Mouse (Mus musculus) layer of hippocampus, adult 9-10 months (tissue): ENCODE measurements around the gene Wnt10a.
"Not testable (repeated sequence)": the region's sequence is repeated elsewhere in the genome, so short reads cannot be mapped to it uniquely, and the experiment has no call there.

Experiments used
- DNase-seq: peaks from one replicate; pipeline ENCODE4 v3.0.0; 2022; ENCODE audit warnings: low spot score

Gene Wnt10a

DNA sequence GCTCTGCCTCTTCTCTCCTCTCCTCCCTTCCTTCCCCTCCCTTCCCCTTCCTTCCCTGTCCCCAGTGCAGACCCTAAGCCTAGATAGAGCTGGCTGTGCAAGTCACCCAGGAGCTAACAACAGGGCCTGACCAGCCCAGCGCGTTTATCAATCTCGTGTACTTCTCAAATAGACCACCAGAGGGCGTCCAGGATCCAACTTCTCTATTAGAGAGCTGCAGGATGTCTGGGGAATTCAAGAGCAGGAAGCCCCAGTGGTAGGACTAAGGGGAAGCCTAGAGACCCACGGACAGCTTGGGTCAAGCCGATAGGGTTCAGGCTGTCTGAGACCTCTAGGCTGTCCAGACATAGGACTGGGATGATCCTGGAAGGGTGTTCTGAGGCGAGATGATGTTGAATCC is 3.5 kb upstream of the Wnt10a start:
- DNase-seq, result peak; percentile 82

- no peak for DNase-seq
Measured at GRCm38 (mm10) chr1:74788603-74789176, 2.6 kb upstream of the Wnt10a start.

DNA sequence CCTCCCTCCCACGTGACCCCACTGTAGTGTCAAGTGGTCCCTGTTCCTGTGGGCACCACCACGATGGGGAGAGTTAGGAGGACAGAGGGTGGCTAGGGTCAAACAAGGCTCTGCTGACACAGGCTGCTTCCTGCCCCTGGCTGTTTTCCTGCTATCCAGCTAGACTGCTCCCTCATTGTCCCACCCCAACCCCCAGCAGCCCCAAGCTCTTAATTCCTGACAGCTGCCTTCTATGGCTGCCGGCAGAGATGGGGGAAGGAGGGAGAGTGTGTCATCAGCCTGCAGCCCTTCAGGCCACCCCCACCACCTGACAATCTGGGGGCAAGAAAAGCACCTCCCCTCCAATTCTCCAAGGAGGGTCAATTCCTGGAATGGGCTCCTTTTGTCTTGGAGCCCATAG is 1.2 kb upstream of the Wnt10a start:
- DNase-seq, result no peak

DNA sequence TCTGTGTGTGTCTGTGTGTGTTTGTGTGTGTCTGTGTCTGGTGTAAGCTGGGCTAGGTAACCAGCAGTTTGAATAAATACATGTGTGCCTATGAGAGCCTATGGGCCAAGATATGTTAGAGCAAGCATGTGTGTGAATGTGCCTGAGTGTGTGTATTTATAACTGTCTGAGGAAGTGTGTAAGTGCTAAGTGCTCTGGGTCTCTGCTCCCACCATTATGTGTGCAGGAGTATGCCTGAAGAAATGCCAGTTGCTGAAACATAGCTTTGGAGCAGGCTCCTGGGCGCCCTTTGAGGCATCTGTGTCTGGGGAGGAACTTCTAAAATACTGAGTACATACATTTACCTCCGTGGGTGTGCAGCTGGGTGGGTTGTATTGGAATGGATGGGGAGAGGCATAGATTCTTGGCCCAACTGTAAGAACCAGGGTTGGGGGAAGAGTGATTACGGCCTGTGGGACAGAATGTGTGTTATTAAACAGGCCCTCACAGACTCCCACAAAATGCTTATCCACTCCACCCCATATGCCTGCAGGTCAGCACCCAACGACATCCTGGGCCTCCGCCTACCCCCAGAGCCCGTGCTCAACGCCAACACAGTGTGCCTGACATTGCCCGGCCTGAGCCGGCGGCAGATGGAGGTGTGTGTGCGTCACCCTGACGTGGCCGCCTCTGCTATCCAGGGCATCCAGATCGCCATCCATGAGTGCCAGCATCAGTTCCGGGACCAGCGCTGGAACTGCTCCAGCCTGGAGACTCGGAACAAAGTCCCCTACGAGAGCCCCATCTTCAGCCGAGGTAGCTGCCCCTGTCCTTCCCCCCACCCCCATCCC is 1.7 kb downstream of the Wnt10a start:
- no peak for DNase-seq

GRCm38 (mm10) chr1:74794487-74795144 is 3.3 kb downstream of the Wnt10a start:
- DNase-seq, result no peak

DNA sequence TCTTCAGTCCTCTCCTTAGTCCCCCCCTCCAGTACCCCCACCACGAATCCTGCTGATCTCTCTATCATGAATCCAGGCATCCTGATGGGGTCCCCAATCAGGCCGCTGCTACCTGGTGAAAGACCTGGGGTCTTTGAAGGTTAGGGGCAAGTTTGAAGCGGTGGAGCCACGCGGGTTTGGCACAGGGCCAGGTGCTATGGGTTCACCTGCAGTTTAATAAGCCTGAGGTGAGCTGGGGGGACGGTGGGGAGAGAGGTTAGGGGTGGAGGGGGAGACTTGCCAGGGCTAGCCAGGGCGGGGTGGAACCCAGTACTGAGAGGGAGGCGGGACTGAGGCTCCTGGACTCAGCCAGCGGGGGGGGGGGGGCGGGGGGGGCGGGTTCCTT is 3.8 kb downstream of the Wnt10a start:
- no peak for DNase-seq

DNA sequence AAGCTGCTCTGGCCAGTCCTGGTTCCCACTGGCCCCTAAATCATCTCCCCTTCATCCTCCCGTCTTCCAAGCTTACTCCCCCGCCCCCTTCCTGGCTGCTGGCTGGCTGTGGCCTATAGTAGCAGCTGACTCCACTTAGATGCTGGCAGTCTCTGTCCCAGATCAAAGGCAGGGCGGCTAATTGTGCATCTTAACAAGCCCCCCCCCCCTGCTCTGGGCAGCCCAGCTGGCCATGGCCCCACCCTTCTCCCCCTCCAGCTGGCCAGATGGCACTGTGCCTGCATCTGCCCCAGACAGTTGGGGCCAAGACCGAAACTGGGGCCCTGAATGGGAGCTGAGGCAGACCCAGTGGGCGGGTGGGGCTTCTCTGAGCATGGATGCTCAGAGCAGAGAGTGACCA is 6.1 kb downstream of the Wnt10a start:
- no peak for DNase-seq

DNA sequence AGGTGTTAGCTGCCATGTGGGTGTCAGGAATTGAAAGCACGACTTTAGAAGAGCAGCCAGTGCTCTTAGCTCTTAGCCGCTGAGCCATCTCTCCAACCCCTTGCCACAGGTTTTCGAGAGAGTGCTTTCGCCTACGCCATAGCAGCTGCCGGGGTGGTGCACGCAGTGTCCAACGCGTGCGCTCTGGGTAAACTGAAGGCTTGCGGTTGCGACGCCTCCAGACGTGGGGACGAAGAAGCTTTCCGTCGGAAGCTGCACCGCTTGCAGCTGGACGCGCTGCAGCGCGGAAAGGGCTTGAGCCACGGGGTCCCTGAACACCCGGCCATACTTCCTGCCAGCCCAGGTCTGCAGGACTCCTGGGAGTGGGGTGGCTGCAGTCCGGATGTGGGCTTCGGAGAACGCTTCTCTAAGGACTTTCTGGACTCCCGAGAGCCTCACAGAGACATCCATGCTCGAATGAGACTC is 9.1 kb downstream of the Wnt10a start:
- no peak for DNase-seq

GRCm38 (mm10) chr1:74801631-74802140 is 10.4 kb downstream of the Wnt10a start:
- no peak for DNase-seq

- no peak for DNase-seq
Measured at GRCm38 (mm10) chr1:74802795-74803656, 11.7 kb downstream of the Wnt10a start.

DNA sequence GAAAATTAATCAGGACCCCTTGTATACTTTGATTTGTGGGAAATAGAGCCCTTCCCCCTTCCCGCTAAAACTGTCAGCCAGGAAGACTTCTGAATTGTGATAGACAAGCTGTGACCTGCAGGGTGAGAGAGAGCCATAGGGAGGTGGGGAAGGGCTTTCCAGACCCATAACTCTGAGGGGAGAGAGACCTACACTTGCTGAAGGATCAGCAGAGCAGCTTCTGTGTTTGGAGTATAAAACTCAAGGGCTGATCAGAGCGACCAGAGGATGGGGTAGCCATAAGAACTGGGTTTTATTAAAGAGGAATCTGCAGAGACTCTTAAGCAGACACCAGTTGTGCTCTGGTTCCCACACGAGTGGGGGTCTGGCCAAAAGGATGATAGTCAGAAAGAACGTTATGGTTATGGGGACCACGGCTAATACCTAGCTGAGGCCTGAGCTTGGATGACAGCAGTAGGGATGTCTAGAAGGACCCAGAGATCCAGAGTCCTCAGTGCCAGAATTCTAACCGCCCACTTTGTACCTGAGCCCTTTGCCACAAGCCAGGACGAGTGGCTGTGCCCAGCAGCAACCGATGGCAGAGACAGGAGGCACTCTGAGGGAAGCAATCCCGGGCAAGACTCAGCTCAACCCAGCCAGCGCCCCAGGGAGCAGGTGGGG is 13.0 kb downstream of the Wnt10a start:
- DNase-seq, result no peak

- DNase-seq, result no peak
Measured at GRCm38 (mm10) chr1:74805340-74805835, 14.1 kb downstream of the Wnt10a start.

DNA sequence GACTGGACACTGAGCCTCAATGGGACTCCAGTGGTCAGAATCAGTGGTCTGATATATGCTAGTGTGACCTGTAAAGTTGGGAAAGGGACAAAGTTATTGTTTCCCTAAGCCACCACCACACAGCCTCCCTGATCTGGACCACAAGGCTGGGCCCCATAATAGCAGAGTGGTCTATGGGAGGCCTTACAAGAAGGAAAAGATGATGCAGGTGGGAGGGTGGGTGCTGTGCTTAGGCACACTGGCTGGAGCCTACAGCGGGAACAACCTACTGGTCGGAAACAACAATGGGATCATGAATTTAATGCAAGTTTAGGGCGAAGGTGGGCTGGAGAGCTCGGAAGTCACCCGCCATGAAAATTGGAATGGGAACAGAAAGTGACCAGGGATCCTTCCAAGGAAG is 14.5 kb downstream of the Wnt10a start:
- DNase-seq, result no peak

GRCm38 (mm10) chr1:74806360-74807311 is 15.3 kb downstream of the Wnt10a start:
- no peak for DNase-seq

- DNase-seq, result no peak
Measured at GRCm38 (mm10) chr1:74807551-74808071, 16.3 kb downstream of the Wnt10a start.

DNA sequence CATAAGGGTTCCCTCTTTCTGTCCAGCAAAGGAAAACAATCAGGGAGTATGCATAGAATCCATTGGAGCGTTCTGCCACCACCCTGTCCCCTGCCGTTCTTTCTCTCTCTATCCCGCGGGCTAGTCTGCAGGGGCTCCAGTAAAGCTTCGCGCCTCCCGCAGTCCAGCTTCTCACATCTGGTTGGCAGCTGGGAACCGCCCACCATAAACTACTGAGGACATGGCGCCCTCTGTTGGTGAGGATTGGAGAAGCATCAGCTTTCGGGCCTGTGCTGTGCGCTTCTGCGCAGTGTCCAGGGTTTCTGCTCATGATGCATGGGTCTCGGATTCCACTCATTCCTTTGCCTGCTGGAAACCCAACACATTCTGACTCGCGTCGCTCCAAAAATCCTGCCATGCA is 16.8 kb downstream of the Wnt10a start:
- peak; percentile 93 for DNase-seq

GRCm38 (mm10) chr1:74809007-74809406 is 17.7 kb downstream of the Wnt10a start:
- no peak for DNase-seq

GRCm38 (mm10) chr1:74814931-74815647 is 23.8 kb downstream of the Wnt10a start:
- no peak for DNase-seq

- not testable (repeated sequence) for DNase-seq
Measured at GRCm38 (mm10) chr1:74815965-74816364, 24.6 kb downstream of the Wnt10a start.
